Mouse (Mus musculus): ENCODE measurements around the gene Tnfaip2. TPM values are rescaled to one million over a fixed set of nuclear protein-coding genes. Genes with fewer than 3 reads are reported as not detected.

Gene Tnfaip2
- total and polyA plus RNA-seq, 2 experiments from 2014 or later = 9.5 to 14.8 TPM

DNA sequence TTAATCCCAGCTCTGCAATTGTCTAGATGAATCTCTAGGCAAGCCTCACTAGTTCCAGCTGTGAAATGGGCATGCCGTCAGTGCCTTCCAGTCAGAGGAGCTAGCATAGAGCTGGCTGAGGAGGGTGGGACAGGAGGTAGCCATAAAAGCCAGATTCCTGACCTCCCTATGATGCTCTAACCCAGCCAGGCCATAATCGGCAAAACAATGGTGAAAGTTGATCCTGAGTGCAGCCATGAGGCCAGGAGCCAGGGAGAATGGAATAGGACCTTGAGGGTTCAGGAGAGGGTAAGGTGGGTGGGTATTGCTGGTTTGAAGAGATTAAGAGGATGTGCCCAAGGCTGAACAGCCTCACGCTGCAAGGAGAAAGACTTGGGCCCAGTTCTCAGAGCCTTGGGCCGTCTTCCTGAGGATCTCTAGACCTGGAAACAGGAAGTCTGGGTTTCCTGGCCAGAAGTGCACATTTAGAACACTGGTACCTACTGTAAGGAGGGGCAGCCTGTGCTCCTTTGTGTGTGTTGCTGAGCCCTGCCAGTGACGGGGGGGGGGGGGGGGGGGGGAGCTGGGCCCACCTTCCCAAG lies 9.4 kb upstream of the Tnfaip2 start:
- Histone ChIP-seq H3K4me3 (ENCODE audit: low read depth, low read length) (no peak overlapping the region), H3K9ac (replicated peaks; ENCODE audit: low read depth, low read length) (no peak overlapping the region), H3K9me3 (replicated peaks; ENCODE audit: control insufficient read depth, low read length) (no peaks in the 10 kb centered on the region), H3K36me3 (replicated peaks; ENCODE audit: control insufficient read depth, insufficient read depth, low read length) (no peaks in the 10 kb centered on the region), H3K27ac (ENCODE audit: low read depth) (peak overlapping the region; percentile 52), H3K4me2 (ENCODE audit: low read depth, low read length) (no peak overlapping the region), H3K27me3 (ENCODE audit: control insufficient read depth, insufficient read depth, low read length) (peaks cover 25% of the 10 kb centered on the region), H3K4me1 (ENCODE audit: control insufficient read depth, insufficient read depth) (peaks cover 42% of the 10 kb centered on the region)
- 58% methylated on average over 4 of the region's 5 CpGs for WGBS
- no peak for TF ChIP-seq CTCF (IDR thresholded peaks at IDR 0.05; ENCODE audit: low read depth)
- no peak for TF ChIP-seq EP300 (IDR thresholded peaks at IDR 0.05; ENCODE audit: low read depth)
- ATAC-seq (ENCODE audit: insufficient read depth, low read depth) = no peak
- no peak for DNase-seq (ENCODE audit: low spot score)

DNA sequence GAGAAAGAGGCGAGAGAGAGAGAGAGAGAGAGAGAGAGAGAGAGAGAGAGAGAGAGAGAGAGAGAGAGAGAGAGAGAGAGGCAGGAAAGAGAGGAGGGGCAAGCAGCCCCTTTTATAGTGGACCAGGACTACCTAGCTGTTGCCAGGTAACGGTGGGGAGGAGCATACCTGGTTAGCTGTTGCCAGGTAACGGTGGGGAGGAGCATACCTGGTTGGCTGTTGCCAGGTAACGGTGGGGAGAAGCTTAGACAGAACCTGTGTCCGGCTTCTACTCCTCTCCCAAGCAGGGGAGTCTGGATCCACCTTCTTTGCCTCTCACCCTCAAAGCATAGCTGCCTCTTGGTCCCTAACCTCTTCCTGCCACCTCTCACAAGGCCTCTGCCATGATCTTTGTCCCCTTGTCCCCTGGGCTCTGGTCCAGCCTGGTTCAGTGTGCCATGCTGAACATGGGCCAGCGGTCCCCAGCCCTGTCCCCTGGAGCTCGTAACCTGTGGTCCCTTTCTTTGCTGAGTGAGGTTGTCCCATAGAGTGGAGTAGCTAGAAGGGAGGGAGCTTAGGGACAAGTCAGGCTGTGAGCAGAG lies 8.0 kb upstream of the Tnfaip2 start:
- no peaks in the 10 kb centered on the region for H3K36me3 ChIP-seq (replicated peaks; ENCODE audit: control insufficient read depth, insufficient read depth, low read length)
- no peak for TF ChIP-seq CTCF (IDR thresholded peaks at IDR 0.05; ENCODE audit: low read depth)
- no peak for TF ChIP-seq EP300 (IDR thresholded peaks at IDR 0.05; ENCODE audit: low read depth)
- peaks cover 18% of the 10 kb centered on the region for H3K27me3 ChIP-seq (ENCODE audit: control insufficient read depth, insufficient read depth, low read length)
- no peaks in the 10 kb centered on the region for H3K9me3 ChIP-seq (replicated peaks; ENCODE audit: control insufficient read depth, low read length)
- no peak overlapping the region for H3K9ac ChIP-seq (replicated peaks; ENCODE audit: low read depth, low read length)
- no peak for DNase-seq (ENCODE audit: low spot score)
- H3K27ac ChIP-seq (ENCODE audit: low read depth) = peak overlapping the region; percentile 68
- peaks cover 32% of the 10 kb centered on the region for H3K4me1 ChIP-seq (ENCODE audit: control insufficient read depth, insufficient read depth)
- no peak for ATAC-seq (ENCODE audit: insufficient read depth, low read depth)
- H3K4me2 ChIP-seq (ENCODE audit: low read depth, low read length) = no peak overlapping the region
- WGBS = 37% methylated on average over 5 of the region's 7 CpGs
- no peak overlapping the region for H3K4me3 ChIP-seq (ENCODE audit: low read depth, low read length)

- no peak overlapping the region for H3K4me2 ChIP-seq (ENCODE audit: low read depth, low read length)
- peak; percentile 32 for ATAC-seq (ENCODE audit: insufficient read depth, low read depth)
- peak; percentile 51; the same call in 1 of the 2 replicates for TF ChIP-seq EP300 (IDR thresholded peaks at IDR 0.05; ENCODE audit: low read depth)
- TF ChIP-seq CTCF (IDR thresholded peaks at IDR 0.05; ENCODE audit: low read depth) = no peak
Measured at GRCm38 (mm10) chr12:111434745-111435327, 7.4 kb upstream of the Tnfaip2 start.

DNA sequence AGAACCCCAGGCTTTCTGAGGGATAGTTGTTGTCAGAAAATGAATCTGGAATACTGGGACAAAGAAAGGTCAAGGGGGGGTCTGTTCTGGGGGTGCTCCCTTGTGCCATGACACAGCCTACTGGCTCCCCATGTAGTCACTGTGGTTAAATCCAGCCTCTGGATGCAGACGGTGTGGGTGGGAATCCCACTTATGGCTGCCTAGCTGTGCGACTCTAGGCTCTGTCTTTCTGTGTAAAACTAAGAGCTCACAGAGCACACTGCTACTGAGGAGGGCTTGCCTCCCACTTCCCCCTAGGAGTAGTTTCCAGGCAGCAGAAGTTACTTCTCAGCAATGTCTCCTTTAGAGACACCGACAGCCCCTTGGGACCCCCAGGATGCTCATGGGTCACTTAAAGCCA lies 6.1 kb upstream of the Tnfaip2 start:
- no peak for TF ChIP-seq CTCF (IDR thresholded peaks at IDR 0.05; ENCODE audit: low read depth)
- TF ChIP-seq EP300 (IDR thresholded peaks at IDR 0.05; ENCODE audit: low read depth) = no peak
- Histone ChIP-seq H3K4me2 (ENCODE audit: low read depth, low read length) (no peak overlapping the region), H3K9me3 (replicated peaks; ENCODE audit: control insufficient read depth, low read length) (no peaks in the 10 kb centered on the region), H3K36me3 (replicated peaks; ENCODE audit: control insufficient read depth, insufficient read depth, low read length) (no peaks in the 10 kb centered on the region), H3K27ac (ENCODE audit: low read depth) (peak overlapping the region; percentile 31; the same call in 1 of the 2 replicates), H3K4me3 (ENCODE audit: low read depth, low read length) (no peak overlapping the region), H3K4me1 (ENCODE audit: control insufficient read depth, insufficient read depth) (peaks cover 15% of the 10 kb centered on the region), H3K27me3 (ENCODE audit: control insufficient read depth, insufficient read depth, low read length) (peaks cover 24% of the 10 kb centered on the region), H3K9ac (replicated peaks; ENCODE audit: low read depth, low read length) (no peak overlapping the region)
- 65% methylated on average over 3 of the region's 3 CpGs for WGBS
- DNase-seq (ENCODE audit: low spot score) (no peak), ATAC-seq (ENCODE audit: insufficient read depth, low read depth) (no peak)

More at GRCm38 (mm10) chr12:111434745-111435327, 7.4 kb upstream of the Tnfaip2 start:
- H3K27ac ChIP-seq (ENCODE audit: low read depth) = peak overlapping the region; percentile 68
- peaks cover 28% of the 10 kb centered on the region for H3K4me1 ChIP-seq (ENCODE audit: control insufficient read depth, insufficient read depth)
- H3K4me3 ChIP-seq (ENCODE audit: low read depth, low read length) = no peak overlapping the region
- no peaks in the 10 kb centered on the region for H3K9me3 ChIP-seq (replicated peaks; ENCODE audit: control insufficient read depth, low read length)
- no peak overlapping the region for H3K9ac ChIP-seq (replicated peaks; ENCODE audit: low read depth, low read length)
- 10% methylated on average over 7 of the region's 8 CpGs for WGBS
- no peak for DNase-seq (ENCODE audit: low spot score)
- no peaks in the 10 kb centered on the region for H3K36me3 ChIP-seq (replicated peaks; ENCODE audit: control insufficient read depth, insufficient read depth, low read length)
- peaks cover 21% of the 10 kb centered on the region for H3K27me3 ChIP-seq (ENCODE audit: control insufficient read depth, insufficient read depth, low read length)

DNA sequence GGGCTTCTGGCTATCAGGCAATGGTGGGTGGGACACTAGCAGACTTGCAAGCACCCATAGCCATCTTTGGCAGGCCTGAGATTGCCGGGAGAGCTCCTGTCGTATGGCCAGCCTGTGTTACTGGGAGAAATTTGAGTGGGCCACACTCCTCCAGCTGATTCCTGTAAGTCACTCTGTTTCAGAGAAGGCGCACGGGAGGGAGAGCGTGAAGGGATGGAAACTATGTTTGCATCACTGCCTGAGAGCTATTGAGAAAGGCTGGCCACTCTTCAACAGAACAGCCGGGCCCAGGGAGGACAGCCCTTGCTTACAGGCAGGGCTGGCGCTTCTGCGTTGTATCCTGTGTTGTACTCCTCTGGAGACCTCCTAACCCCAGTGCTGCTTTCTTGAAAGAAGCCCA lies 5.6 kb upstream of the Tnfaip2 start:
- H3K9ac ChIP-seq (replicated peaks; ENCODE audit: low read depth, low read length) = no peak overlapping the region
- H3K27ac ChIP-seq (ENCODE audit: low read depth) = peak overlapping the region; percentile 31; the same call in 1 of the 2 replicates
- peaks cover 13% of the 10 kb centered on the region for H3K4me1 ChIP-seq (ENCODE audit: control insufficient read depth, insufficient read depth)
- H3K4me2 ChIP-seq (ENCODE audit: low read depth, low read length) = no peak overlapping the region
- 49% methylated on average over 8 of the region's 8 CpGs for WGBS
- H3K27me3 ChIP-seq (ENCODE audit: control insufficient read depth, insufficient read depth, low read length) = peaks cover 29% of the 10 kb centered on the region
- DNase-seq (ENCODE audit: low spot score) (no peak), ATAC-seq (ENCODE audit: insufficient read depth, low read depth) (0 out of 2 replicates have a peak, but pooled peaks have one; percentile 18)
- no peaks in the 10 kb centered on the region for H3K9me3 ChIP-seq (replicated peaks; ENCODE audit: control insufficient read depth, low read length)
- H3K36me3 ChIP-seq (replicated peaks; ENCODE audit: control insufficient read depth, insufficient read depth, low read length) = no peaks in the 10 kb centered on the region
- no peak overlapping the region for H3K4me3 ChIP-seq (ENCODE audit: low read depth, low read length)
- TF ChIP-seq CTCF (IDR thresholded peaks at IDR 0.05; ENCODE audit: low read depth) (no peak), EP300 (IDR thresholded peaks at IDR 0.05; ENCODE audit: low read depth) (no peak)
